Mouse (Mus musculus) kidney, embryonic 14.5 days (tissue): ENCODE data around the gene Ap1g1. TPM values are rescaled to one million over a fixed set of nuclear protein-coding genes. Genes with fewer than 3 reads are reported as not detected.
"Not testable (repeated sequence)": the region's sequence is repeated elsewhere in the genome, so short reads cannot be mapped to it uniquely, and the experiment has no call there.

ENCODE experiments used
- ATAC-seq: fragments of 200-750 bp; cut with Nextera tagmentation; 2 replicates; pipeline ENCODE4 v1.8.0; 2017; ENCODE audit warnings: moderate number of reproducible peaks, mild to moderate bottlenecking, moderate TSS enrichment, moderate library complexity; ENCODE audit not compliant: low FRiP score, low TSS enrichment
- H3K27ac ChIP-seq: fragments of 300-500 bp; sonication (generic); 2 replicates; pipeline ENCODE4 v1.5.1; 2014; ENCODE audit warnings: low read depth, mild to moderate bottlenecking, low read length, moderate library complexity, mixed read lengths
- H3K27me3 ChIP-seq: fragments of 300-500 bp; sonication (generic); 2 replicates; pipeline ENCODE4 v1.6.1; 2014; ENCODE audit warnings: mild to moderate bottlenecking, low read length; ENCODE audit not compliant: control insufficient read depth, insufficient read depth
- H3K36me3 ChIP-seq: fragments of 300-500 bp; sonication (generic); 2 replicates; pipeline ENCODE4 v1.6.1; 2014; ENCODE audit warnings: low read length, mixed read lengths; ENCODE audit not compliant: control insufficient read depth, insufficient read depth
- H3K4me1 ChIP-seq: fragments of 300-500 bp; sonication (generic); 2 replicates; pipeline ENCODE4 v1.6.1; 2014; ENCODE audit warnings: low read length, mixed read lengths; ENCODE audit not compliant: control insufficient read depth, insufficient read depth
- H3K4me2 ChIP-seq: fragments of 300-500 bp; sonication (generic); replicated peaks from 2 replicates; pipeline ENCODE4 v1.6.1; 2014; ENCODE audit warnings: low read depth, mild to moderate bottlenecking, low read length
- H3K4me3 ChIP-seq: fragments of 300-500 bp; sonication (generic); 2 replicates; pipeline ENCODE4 v1.5.1; 2014; ENCODE audit warnings: mild to moderate bottlenecking, low read length
- H3K9ac ChIP-seq: fragments of 300-500 bp; sonication (generic); 2 replicates; pipeline ENCODE4 v1.6.1; 2014; ENCODE audit warnings: low read depth, mild to moderate bottlenecking, low read length, moderate library complexity
- H3K9me3 ChIP-seq: fragments of 300-500 bp; sonication (generic); 2 replicates; pipeline ENCODE4 v1.6.1; 2016; ENCODE audit warnings: low read length; ENCODE audit not compliant: control insufficient read depth
- WGBS: fragments of 180-500 bp; shearing (Covaris S2); extraction: QIAGEN DNeasy Blood & Tissue Kit; methylation state at CpG from one replicate; pipeline ENCODE4 v1.1.7; 2014; 5-methylcytosine and 5-hydroxymethylcytosine counted together
- polyA plus RNA-seq: library from polyadenylated mRNA; unstranded; fragments of >200 nt; fragmentation: Nextera tagmentation; extraction: Ambion mirVana; gene quantifications from 2 replicates; pipeline ENCODE4 v1.2.1, GENCODE M21; 2014

Ap1g1 gene
- polyA plus RNA-seq, 1 experiment from 2014 or later = 38.8 TPM

- H3K9ac ChIP-seq = no peak overlapping the region
- no peaks in the 10 kb centered on the region for H3K4me1 ChIP-seq
- no peak overlapping the region for H3K27ac ChIP-seq
- H3K9me3 ChIP-seq = no peaks in the 10 kb centered on the region
- H3K27me3 ChIP-seq = no peaks in the 10 kb centered on the region
- ATAC-seq = peak; percentile 43; the same call in 1 of the 2 replicates
- H3K4me2 ChIP-seq = no peak overlapping the region
- no peak overlapping the region for H3K4me3 ChIP-seq
- WGBS = 76% methylated on average over 12 of the region's 12 CpGs
- H3K36me3 ChIP-seq = no peaks in the 10 kb centered on the region
These were observed 27.7 kb upstream of the Ap1g1 start for GRCm38 (mm10) chr8:109750699-109751098.

DNA sequence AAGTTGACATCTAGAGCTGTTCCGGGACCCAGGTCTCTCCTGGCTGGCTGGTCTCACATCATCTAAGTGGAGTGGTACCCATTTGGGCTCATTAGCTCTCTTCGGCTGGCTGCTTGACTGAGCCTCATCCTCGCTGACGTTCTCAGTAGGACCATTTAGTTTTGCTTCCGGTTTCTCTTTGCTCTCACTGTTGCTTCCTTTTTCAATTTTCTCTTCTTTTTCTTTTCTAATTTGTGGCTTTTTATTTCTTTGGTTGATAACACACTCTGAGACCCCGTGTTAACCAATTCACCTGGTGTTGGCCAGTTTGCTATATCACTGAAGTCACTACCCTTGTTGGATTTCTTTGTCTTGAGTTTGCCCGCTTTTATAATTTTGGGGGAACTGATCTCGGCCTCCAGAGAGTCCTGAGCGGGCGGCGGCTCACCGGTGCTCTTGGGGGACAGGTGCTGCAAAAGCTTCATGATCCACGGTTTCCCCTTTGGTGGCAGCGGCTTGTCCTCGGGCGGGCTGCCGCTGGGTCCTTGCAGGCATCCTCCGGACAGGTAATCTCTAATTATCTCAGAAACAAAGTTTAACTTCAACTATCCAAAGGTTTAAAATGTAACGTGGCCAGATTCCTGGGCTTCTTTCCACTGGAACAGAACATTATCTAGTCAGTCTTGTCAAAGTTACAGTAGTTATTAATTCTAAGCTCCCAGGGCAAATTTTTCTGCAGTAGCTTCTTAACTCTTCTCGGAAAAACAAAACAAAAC, 26.4 kb upstream of the Ap1g1 start:
- Histone ChIP-seq H3K27me3 (no peaks in the 10 kb centered on the region), H3K36me3 (no peaks in the 10 kb centered on the region), H3K4me3 (no peak overlapping the region), H3K27ac (no peak overlapping the region), H3K9ac (no peak overlapping the region), H3K9me3 (no peaks in the 10 kb centered on the region), H3K4me2 (no peak overlapping the region), H3K4me1 (no peaks in the 10 kb centered on the region)
- WGBS = 89% methylated on average over 20 of the region's 20 CpGs
- no peak for ATAC-seq

GRCm38 (mm10) chr8:109754696-109755095, 23.7 kb upstream of the Ap1g1 start:
- H3K27ac ChIP-seq = no peak overlapping the region
- H3K4me1 ChIP-seq = no peaks in the 10 kb centered on the region
- H3K36me3 ChIP-seq = no peaks in the 10 kb centered on the region
- no peaks in the 10 kb centered on the region for H3K9me3 ChIP-seq
- H3K4me3 ChIP-seq = no peak overlapping the region
- ATAC-seq = no peak
- H3K4me2 ChIP-seq = no peak overlapping the region
- WGBS = 91% methylated on average over 8 of the region's 8 CpGs
- H3K27me3 ChIP-seq = no peaks in the 10 kb centered on the region
- H3K9ac ChIP-seq = no peak overlapping the region

- H3K9me3 ChIP-seq, H3K4me1 ChIP-seq, ATAC-seq, H3K27ac ChIP-seq, H3K27me3 ChIP-seq, H3K4me2 ChIP-seq, H3K9ac ChIP-seq, H3K4me3 ChIP-seq, H3K36me3 ChIP-seq: not testable (repeated sequence)
- WGBS = 88% methylated on average over 4 of the region's 4 CpGs
These were observed 22.8 kb upstream of the Ap1g1 start for GRCm38 (mm10) chr8:109755554-109755953.

DNA sequence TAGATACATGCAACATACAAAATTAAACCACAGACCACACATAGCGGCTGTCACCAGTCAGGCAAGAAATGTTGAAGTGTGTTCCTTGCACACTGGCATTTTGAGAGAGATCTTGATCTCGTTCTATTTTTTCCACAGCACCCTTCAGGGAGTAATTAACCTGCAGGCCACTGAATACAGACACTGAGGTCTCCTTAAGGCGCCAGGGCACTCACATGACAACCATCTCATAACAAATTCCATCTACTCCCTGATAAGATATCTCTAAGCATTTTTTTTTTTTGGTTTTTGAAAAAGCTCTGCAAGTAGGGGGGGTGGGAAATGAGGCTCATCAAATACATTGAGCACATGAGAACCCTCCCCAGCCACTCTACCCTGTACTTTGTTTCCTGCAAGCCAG, 21.5 kb upstream of the Ap1g1 start:
- no peaks in the 10 kb centered on the region for H3K27me3 ChIP-seq
- WGBS = 67% methylated on average over 3 of the region's 3 CpGs
- no peaks in the 10 kb centered on the region for H3K4me1 ChIP-seq
- no peaks in the 10 kb centered on the region for H3K36me3 ChIP-seq
- H3K9ac ChIP-seq = no peak overlapping the region
- no peak overlapping the region for H3K4me2 ChIP-seq
- H3K4me3 ChIP-seq = no peak overlapping the region
- no peaks in the 10 kb centered on the region for H3K9me3 ChIP-seq
- no peak for ATAC-seq
- no peak overlapping the region for H3K27ac ChIP-seq

GRCm38 (mm10) chr8:109759426-109759825, 18.9 kb upstream of the Ap1g1 start:
- no peak overlapping the region for H3K9ac ChIP-seq
- no peak for ATAC-seq
- no peak overlapping the region for H3K4me3 ChIP-seq
- H3K4me1 ChIP-seq = no peaks in the 10 kb centered on the region
- H3K9me3 ChIP-seq = 0 out of 2 replicates have a peak, but pooled peaks cover 3% of the 10 kb centered on the region
- no peak overlapping the region for H3K27ac ChIP-seq
- no peak overlapping the region for H3K4me2 ChIP-seq
- H3K36me3 ChIP-seq = no peaks in the 10 kb centered on the region
- 93% methylated on average over 7 of the region's 7 CpGs for WGBS
- H3K27me3 ChIP-seq = no peaks in the 10 kb centered on the region

GRCm38 (mm10) chr8:109760221-109760620, 18.1 kb upstream of the Ap1g1 start:
- ATAC-seq = no peak
- Histone ChIP-seq H3K27ac (no peak overlapping the region), H3K27me3 (no peaks in the 10 kb centered on the region), H3K4me1 (no peaks in the 10 kb centered on the region), H3K4me3 (no peak overlapping the region), H3K36me3 (no peaks in the 10 kb centered on the region), H3K9me3 (0 out of 2 replicates have a peak, but pooled peaks cover 3% of the 10 kb centered on the region), H3K4me2 (no peak overlapping the region), H3K9ac (no peak overlapping the region)
- 60% methylated on average over 1 of the region's 1 CpGs for WGBS

DNA sequence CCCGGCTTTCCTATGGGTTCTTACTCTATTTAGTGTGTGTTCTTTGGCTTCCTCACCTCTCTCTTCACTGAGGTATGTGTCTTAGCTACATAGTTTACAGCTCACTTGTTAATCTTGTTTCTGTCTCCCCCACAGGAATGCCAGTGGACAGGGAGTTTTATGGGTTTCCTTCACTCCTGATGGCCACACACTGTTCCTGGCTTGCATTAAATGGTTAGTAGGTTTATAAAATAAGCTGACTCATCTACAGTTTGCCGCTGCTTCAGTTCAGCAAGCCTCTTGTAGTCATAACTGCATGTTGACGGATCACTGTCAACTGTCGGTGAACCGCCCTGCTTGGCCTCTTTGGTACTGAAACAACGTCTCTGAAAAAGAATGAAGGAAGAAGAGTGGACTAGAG, 14.3 kb upstream of the Ap1g1 start:
- no peak for ATAC-seq
- no peaks in the 10 kb centered on the region for H3K27me3 ChIP-seq
- no peaks in the 10 kb centered on the region for H3K4me1 ChIP-seq
- 0 out of 2 replicates have a peak, but pooled peaks cover 3% of the 10 kb centered on the region for H3K9me3 ChIP-seq
- 79% methylated on average over 6 of the region's 6 CpGs for WGBS
- no peaks in the 10 kb centered on the region for H3K36me3 ChIP-seq
- H3K9ac ChIP-seq = no peak overlapping the region
- H3K4me2 ChIP-seq = no peak overlapping the region
- H3K4me3 ChIP-seq = no peak overlapping the region
- no peak overlapping the region for H3K27ac ChIP-seq

DNA sequence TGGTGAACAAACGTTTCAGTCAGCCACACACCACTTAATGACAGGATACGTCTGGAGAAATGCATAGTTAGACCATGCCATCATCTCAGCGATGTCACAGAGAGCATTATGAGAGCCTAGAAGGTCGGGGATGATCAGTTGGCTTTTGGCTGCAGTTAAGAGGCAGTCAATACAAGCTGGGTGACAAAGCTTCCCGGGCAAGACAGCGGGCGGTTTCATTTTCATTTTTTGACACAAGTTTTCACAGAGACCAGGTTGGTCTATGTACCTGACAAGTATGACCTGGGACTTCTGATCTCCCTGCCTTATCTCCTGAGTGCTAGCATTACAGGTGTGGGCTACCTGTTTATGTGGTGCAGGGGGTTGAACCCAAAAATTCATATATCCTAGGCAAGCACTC, 12.3 kb upstream of the Ap1g1 start:
- Histone ChIP-seq H3K4me2 (no peak overlapping the region), H3K4me1 (no peaks in the 10 kb centered on the region), H3K4me3 (no peak overlapping the region), H3K36me3 (no peaks in the 10 kb centered on the region), H3K27ac (no peak overlapping the region), H3K9ac (no peak overlapping the region), H3K9me3 (0 out of 2 replicates have a peak, but pooled peaks cover 3% of the 10 kb centered on the region), H3K27me3 (no peaks in the 10 kb centered on the region; the same call in 1 of the 2 replicates)
- WGBS = 72% methylated on average over 7 of the region's 7 CpGs
- ATAC-seq = no peak
